Mouse (Mus musculus) heart, adult 2 months (tissue): Measurements from ENCODE around the gene Usp36. TPM values are rescaled to one million over a fixed set of nuclear protein-coding genes. Genes with fewer than 3 reads are reported as not detected.

Experiments used
- DNase-seq, 2 experiments: peaks; one replicate each; pipeline ENCODE4 v3.0.0; 2021
- H3K27ac ChIP-seq: fragments of 200-600 bp; 2 replicates; pipeline ENCODE4 v1.8.1; 2022
- H3K27me3 ChIP-seq: fragments of 200-500 bp; 2 replicates; pipeline ENCODE4 v1.6.1; 2012; ENCODE audit warnings: mild to moderate bottlenecking, low read length, inconsistent platforms, mixed read lengths; ENCODE audit not compliant: control insufficient read depth, insufficient read depth
- H3K36me3 ChIP-seq: fragments of 200-500 bp; 2 replicates; pipeline ENCODE4 v1.6.1; 2012; ENCODE audit warnings: low read length, inconsistent platforms; ENCODE audit not compliant: control insufficient read depth, insufficient read depth
- H3K4me1 ChIP-seq: fragments of 200-500 bp; 2 replicates; pipeline ENCODE4 v1.6.1; 2011; ENCODE audit warnings: low read length; ENCODE audit not compliant: control insufficient read depth, insufficient read depth
- H3K4me3 ChIP-seq: fragments of 200-600 bp; 2 replicates; pipeline ENCODE4 v1.8.1; 2022
- H3K79me2 ChIP-seq: fragments of 200-500 bp; replicated peaks from 2 replicates; pipeline ENCODE4 v1.6.1; 2012; ENCODE audit warnings: mild to moderate bottlenecking, inconsistent platforms, low read length, moderate library complexity, mixed read lengths; ENCODE audit not compliant: control insufficient read depth, insufficient read depth
- H3K9ac ChIP-seq: fragments of 200-500 bp; 2 replicates; pipeline ENCODE4 v1.6.1; 2012; ENCODE audit warnings: low read depth, mild to moderate bottlenecking, control low read depth, inconsistent platforms, low read length, mixed read lengths
- CTCF ChIP-seq: fragments of 200-600 bp; IDR thresholded peaks from 2 replicates; pipeline ENCODE4 v1.8.1; 2022; ENCODE audit warnings: antibody characterized with exemption, mild to moderate bottlenecking, moderate library complexity
- EP300 ChIP-seq: fragments of 200-500 bp; IDR thresholded peaks from 2 replicates; pipeline ENCODE4 v1.6.1; 2011; ENCODE audit warnings: low read depth, low read length, control low read depth; ENCODE audit not compliant: insufficient read depth
- POLR2A ChIP-seq: fragments of 200-500 bp; IDR thresholded peaks from 2 replicates; pipeline ENCODE4 v1.6.1; 2011; ENCODE audit warnings: mild to moderate bottlenecking, low read depth, low read length, control low read depth; ENCODE audit not compliant: insufficient read depth
- WGBS: fragments of 180-500 bp; shearing (Covaris S2); methylation state at CpG from one replicate; pipeline ENCODE4 v1.1.7; 2018; 5-methylcytosine and 5-hydroxymethylcytosine counted together
- intact Hi-C: fragments of 180-260 bp; cut with DNase I; formaldehyde crosslinking; loops from one replicate; pipeline ENCODE4 v1.15.1; 2025
- polyA plus RNA-seq: library from polyadenylated mRNA; depleted of rRNA; stranded (reverse); fragments of >200 nt; gene quantifications from 2 replicates; pipeline ENCODE4 v1.2.3, GENCODE M21; 2012
- total RNA-seq, 2 experiments: library from RNA; stranded (reverse); gene quantifications; 2 replicates each; pipeline ENCODE4 v1.2.3; 2021

Gene Usp36
- total and polyA plus RNA-seq, 3 experiments, result 10.3 to 15.5 (median 13.1) TPM

DNA sequence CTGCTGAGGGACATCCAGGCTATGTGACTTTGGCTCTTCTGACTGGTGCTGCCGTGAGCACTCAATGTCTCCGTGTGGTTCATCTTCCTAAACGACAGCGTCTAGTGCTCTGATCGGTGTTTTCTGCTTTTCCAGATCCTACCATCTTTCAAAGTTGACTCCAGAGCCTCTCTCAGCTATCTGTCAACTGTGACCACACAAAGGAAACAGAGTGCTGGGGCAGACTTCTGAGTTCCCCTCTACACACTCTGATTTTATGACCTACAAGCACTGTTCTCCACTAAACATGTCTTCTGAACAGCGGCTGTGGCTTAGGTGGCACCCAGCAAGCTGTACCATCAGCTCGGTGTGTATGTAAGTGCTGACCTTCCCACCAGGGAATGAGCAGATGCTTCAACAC lies 63.2 kb downstream of the Usp36 start:
- intact Hi-C loops, result no loop called here
- peak overlapping the region; percentile 14; the same call in 1 of the 2 replicates for H3K9ac ChIP-seq
- H3K27ac ChIP-seq, result peak overlapping the region; percentile 15; the same call in 1 of the 2 replicates
- peaks cover 14% of the 10 kb centered on the region for H3K79me2 ChIP-seq
- TF ChIP-seq EP300, result no peak
- TF ChIP-seq POLR2A, result no peak
- no peak for TF ChIP-seq CTCF
- peaks cover 25% of the 10 kb centered on the region for H3K36me3 ChIP-seq
- H3K4me3 ChIP-seq, result no peak overlapping the region
- 84% methylated on average over 7 of the region's 7 CpGs for WGBS
- peaks cover 50% of the 10 kb centered on the region for H3K4me1 ChIP-seq
- DNase-seq, result no peak
- no peaks in the 10 kb centered on the region for H3K27me3 ChIP-seq

DNA sequence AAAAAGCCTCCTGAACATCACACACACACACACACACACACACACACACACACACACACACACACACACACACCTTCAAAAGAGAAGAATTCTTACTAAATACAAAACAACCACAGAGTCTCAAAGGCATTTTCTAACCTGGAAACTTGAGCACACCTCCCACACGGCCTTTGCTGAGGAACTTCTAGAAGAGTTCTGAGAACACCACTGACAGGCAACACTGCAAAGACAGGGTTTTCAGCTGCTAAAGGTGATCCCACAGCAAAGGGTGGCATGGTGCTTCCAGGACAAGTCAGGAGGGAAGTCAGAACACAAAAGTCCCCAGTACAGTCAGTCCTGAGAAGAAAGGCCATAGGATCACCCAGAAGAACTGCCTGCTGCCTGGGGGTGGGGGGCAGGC lies 64.2 kb downstream of the Usp36 start:
- peak overlapping the region; percentile 15; the same call in 1 of the 2 replicates for H3K27ac ChIP-seq
- H3K36me3 ChIP-seq, result peaks cover 25% of the 10 kb centered on the region
- 38% methylated on average over 1 of the region's 1 CpGs for WGBS
- H3K9ac ChIP-seq, result no peak overlapping the region
- H3K4me3 ChIP-seq, result no peak overlapping the region
- intact Hi-C loops, result no loop called here
- TF ChIP-seq CTCF (no peak), POLR2A (no peak), EP300 (no peak)
- H3K4me1 ChIP-seq, result peaks cover 47% of the 10 kb centered on the region
- no peak for DNase-seq
- H3K27me3 ChIP-seq, result no peaks in the 10 kb centered on the region
- H3K79me2 ChIP-seq, result peaks cover 12% of the 10 kb centered on the region

DNA sequence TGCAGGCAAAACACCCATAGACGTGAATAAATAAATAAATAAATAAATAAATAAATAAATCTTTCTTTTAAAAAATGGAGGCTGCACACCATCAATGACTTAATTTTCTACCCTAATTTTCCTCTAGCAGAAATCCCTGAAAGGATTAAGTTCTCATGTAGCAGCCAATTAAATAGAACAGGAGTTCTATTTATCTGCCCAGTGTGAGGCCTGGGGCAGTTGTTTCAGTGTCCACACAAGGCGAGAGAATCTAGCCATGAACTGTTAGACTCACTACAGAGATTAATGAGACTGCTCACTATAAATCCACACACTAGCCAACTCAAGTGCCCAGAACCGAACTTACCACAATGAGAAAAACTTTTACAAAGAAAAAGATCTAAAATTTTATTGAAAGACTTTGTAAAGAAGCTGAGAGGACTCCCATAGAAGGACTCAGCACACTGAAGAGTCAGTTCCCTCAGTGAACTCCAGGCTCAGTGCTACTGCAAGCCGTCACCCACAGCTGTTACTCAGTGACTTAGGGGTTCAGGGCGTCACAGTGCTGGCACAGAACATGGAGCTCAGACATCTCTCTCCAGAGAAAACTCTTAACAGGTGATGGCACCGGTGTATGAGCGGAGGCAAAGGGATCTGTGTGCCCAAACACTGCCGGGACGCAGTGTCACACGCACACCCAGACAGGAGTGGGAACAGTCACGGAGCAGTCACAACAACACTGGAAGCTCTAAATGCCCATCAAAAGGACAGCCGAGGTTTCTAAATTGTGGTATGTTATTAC lies 64.8 kb downstream of the Usp36 start:
- Histone ChIP-seq H3K4me1 (peaks cover 44% of the 10 kb centered on the region), H3K36me3 (peaks cover 20% of the 10 kb centered on the region), H3K27me3 (no peaks in the 10 kb centered on the region), H3K9ac (no peak overlapping the region), H3K79me2 (peaks cover 11% of the 10 kb centered on the region), H3K27ac (no peak overlapping the region), H3K4me3 (no peak overlapping the region)
- no peak for TF ChIP-seq EP300
- no peak for TF ChIP-seq POLR2A
- TF ChIP-seq CTCF, result no peak
- no peak for DNase-seq
- intact Hi-C loops, result no loop called here
- 80% methylated on average over 12 of the region's 12 CpGs for WGBS

DNA sequence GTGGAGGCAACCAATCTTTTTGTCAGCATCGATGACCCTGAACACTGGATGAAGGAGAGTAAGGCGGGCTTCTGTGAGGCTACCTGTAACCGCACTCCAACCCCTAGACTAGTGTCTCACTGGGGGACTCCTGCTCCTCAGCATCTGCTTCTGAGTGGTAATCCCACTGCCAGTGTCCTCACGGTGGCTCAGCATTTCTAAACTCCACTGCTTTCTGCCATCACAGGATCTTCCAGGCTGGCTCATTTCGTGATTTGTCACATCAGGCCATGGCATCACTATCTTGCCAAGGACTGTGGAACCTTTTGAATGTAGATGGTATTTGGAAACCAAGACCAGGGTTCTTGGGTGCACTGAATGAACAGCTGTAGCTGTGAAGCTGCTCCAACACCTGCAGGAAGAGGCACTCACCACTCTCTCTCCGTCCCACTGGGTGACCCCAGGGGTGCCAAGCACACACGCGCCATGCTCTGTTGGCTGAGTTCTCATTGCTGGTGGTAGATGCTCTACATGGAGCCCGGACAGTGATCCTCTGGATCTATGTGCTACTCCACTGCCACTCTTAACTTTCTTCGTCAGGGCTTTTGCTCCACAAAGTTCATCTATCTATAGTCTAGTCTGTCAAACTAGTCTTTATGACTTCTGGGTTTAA lies 66.5 kb downstream of the Usp36 start:
- WGBS, result 73% methylated on average over 10 of the region's 10 CpGs
- peaks cover 10% of the 10 kb centered on the region for H3K36me3 ChIP-seq
- H3K27me3 ChIP-seq, result no peaks in the 10 kb centered on the region
- H3K4me1 ChIP-seq, result peaks cover 38% of the 10 kb centered on the region
- TF ChIP-seq CTCF (no peak), EP300 (no peak), POLR2A (no peak)
- no peak overlapping the region for H3K9ac ChIP-seq
- DNase-seq, result no peak
- intact Hi-C loops, result loop anchor here (5.0 kb wide), 2 partner anchors 76 to 351 kb away; partner anchors contain the start of gene Tha1
- no peak overlapping the region for H3K4me3 ChIP-seq
- peaks cover 15% of the 10 kb centered on the region for H3K79me2 ChIP-seq
- H3K27ac ChIP-seq, result no peak overlapping the region; the same call in 1 of the 2 replicates

DNA sequence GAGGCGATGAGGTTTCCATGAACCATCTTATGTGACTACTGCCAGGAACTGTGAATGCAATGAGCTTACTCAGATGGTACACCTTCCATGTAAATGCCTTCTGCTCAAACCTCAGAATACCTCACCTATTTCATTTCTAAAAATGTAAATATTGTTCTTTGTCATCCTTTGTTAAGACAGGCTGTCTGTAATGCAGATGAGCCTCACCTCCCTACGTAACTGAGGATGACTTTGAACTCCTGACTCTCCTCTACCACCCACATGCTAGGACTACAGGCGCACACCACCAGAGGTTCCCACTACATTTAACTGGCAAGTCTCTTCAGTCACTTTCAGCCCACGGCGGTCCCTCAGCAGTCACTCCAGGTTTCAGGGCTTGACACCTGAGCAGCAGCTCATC lies 67.1 kb downstream of the Usp36 start:
- H3K4me1 ChIP-seq, result peaks cover 33% of the 10 kb centered on the region
- TF ChIP-seq POLR2A (no peak), EP300 (no peak), CTCF (no peak)
- H3K27me3 ChIP-seq, result no peaks in the 10 kb centered on the region
- no peak overlapping the region for H3K4me3 ChIP-seq
- intact Hi-C loops, result loop anchor here (5.0 kb wide), 2 partner anchors 76 to 351 kb away; partner anchors contain the start of gene Tha1
- peaks cover 4% of the 10 kb centered on the region for H3K36me3 ChIP-seq
- no peak for DNase-seq
- H3K27ac ChIP-seq, result peak overlapping the region; percentile 51
- no peak overlapping the region for H3K9ac ChIP-seq
- WGBS, result 76% methylated on average over 5 of the region's 5 CpGs
- H3K79me2 ChIP-seq, result peaks cover 12% of the 10 kb centered on the region
